Mouse (Mus musculus) heart, postnatal 0 days (tissue): ENCODE measurements at regions not wholly inside any gene's neighbourhood (a gene's known extent, or its start where the extent isn't known, plus 50 kb on each side); places are given as distances from the start of the nearest gene placed in this dataset.

ENCODE experiments used
- CTCF ChIP-seq: IDR thresholded peaks from 2 replicates; pipeline ENCODE4 v1.5.1; 2016; ENCODE audit warnings: antibody characterized with exemption, control low read depth, low read depth
- EP300 ChIP-seq: IDR thresholded peaks from 2 replicates; pipeline ENCODE4 v1.6.1; 2016; ENCODE audit warnings: antibody characterized with exemption, low read depth

GRCm38 (mm10) chr3:35242871-35243529 lies 510.9 kb upstream of the Atp11b start:
- TF ChIP-seq CTCF (no peak), EP300 (no peak)
